In the genomic region with DNA sequence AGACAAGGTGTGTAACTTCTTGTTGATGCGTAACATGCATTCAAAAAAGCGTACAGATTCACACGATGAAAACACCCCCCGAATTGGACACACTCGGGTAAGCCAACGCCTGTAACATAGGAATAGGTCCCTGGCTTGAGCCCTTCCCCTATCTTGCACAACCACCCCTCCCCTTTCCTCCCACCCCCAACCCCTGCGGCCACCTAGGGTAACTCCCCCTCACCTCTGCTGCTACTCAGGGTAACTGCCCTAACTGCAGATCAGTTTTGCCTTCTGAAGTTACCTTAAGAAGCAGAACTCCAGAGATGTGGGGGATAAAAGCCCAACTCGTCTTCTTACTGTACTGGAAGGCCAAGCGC, we compare ENCODE assay signal across 10 mouse cellular contexts. TPM values are rescaled to one million over a fixed set of nuclear protein-coding genes. Genes with fewer than 3 reads are reported as not detected.
DNase-seq lines count a peak whose midpoint lies in the region; ATAC-seq and TF ChIP-seq lines count a peak whose summit lies in the region.
"Had no signal": no experiment of that assay in that cellular context is flagged by ENCODE, and none has a peak within 500 bp of the region (broad histone marks: within the 10 kb centered on the region; RNA-seq: fewer than 3 reads in every experiment).

No protein-coding gene starts in this region.

- H3K27ac ChIP-seq in cerebellum, adult 2 months (ENCODE audit: insufficient read depth, low read length) = no peak overlapping the region
- no peak overlapping the region for H3K27ac ChIP-seq in midbrain, embryonic 11.5 days (ENCODE audit: low read depth, low read length)
- no peak overlapping the region for H3K27ac ChIP-seq in midbrain, embryonic 10.5 days (replicated peaks)
- H3K27ac ChIP-seq in limb, embryonic 12.5 days = no peak overlapping the region
- H3K27ac ChIP-seq in stomach, postnatal 0 days (replicated peaks) = no peak overlapping the region

- H3K9ac ChIP-seq in midbrain, embryonic 11.5 days (ENCODE audit: low read length) = no peak overlapping the region
- H3K9ac ChIP-seq in limb, embryonic 12.5 days (replicated peaks) = no peak overlapping the region
- no peak overlapping the region for H3K9ac ChIP-seq in stomach, postnatal 0 days (ENCODE audit: low read length)

- WGBS in cerebellum, adult 2 months = 17% methylated on average over 9 of the region's 9 CpGs
- 15% methylated on average over 9 of the region's 9 CpGs for WGBS in midbrain, embryonic 11.5 days
- WGBS in midbrain, embryonic 10.5 days = 11% methylated on average over 9 of the region's 9 CpGs
- WGBS in limb, embryonic 12.5 days = 13% methylated on average over 9 of the region's 9 CpGs
- 16% methylated on average over 9 of the region's 9 CpGs for WGBS in stomach, postnatal 0 days

- no peak for DNase-seq in cerebellum, adult 2 months
- DNase-seq in midbrain, embryonic 11.5 days (ENCODE audit: low spot score, missing footprints) = no peak
- no peak for DNase-seq in midbrain, embryonic 10.5 days (ENCODE audit: low spot score)
- no peak for DNase-seq in stomach, postnatal 0 days (ENCODE audit: low spot score)
- no peak for DNase-seq in adipocyte (ENCODE audit: low spot score)
- no peak for DNase-seq in adrenal gland, adult 2 months

- no peaks in the 10 kb centered on the region for H3K9me3 ChIP-seq in midbrain, embryonic 11.5 days (ENCODE audit: control insufficient read depth, low read length)
- H3K9me3 ChIP-seq in midbrain, embryonic 10.5 days (replicated peaks) = no peaks in the 10 kb centered on the region
- H3K9me3 ChIP-seq in limb, embryonic 12.5 days = peaks cover 3% of the 10 kb centered on the region; the same call in 1 of the 2 replicates
- no peaks in the 10 kb centered on the region for H3K9me3 ChIP-seq in stomach, postnatal 0 days (ENCODE audit: control insufficient read depth, low read length)

- H3K4me3 ChIP-seq in cerebellum, adult 2 months (replicated peaks; ENCODE audit: insufficient read depth, low read depth, low read length) = no peak overlapping the region
- H3K4me3 ChIP-seq in midbrain, embryonic 11.5 days (ENCODE audit: low read depth, low read length) = no peak overlapping the region
- no peak overlapping the region; the same call in 1 of the 2 replicates for H3K4me3 ChIP-seq in midbrain, embryonic 10.5 days
- H3K4me3 ChIP-seq in limb, embryonic 12.5 days (replicated peaks) = no peak overlapping the region
- H3K4me3 ChIP-seq in stomach, postnatal 0 days (ENCODE audit: low read depth, low read length) = no peak overlapping the region
- H3K4me3 ChIP-seq: erythroblast, embryonic 14.5 days had no signal

- H3K36me3 ChIP-seq in midbrain, embryonic 11.5 days (ENCODE audit: control insufficient read depth, insufficient read depth, low read length) = no peaks in the 10 kb centered on the region
- no peaks in the 10 kb centered on the region for H3K36me3 ChIP-seq in midbrain, embryonic 10.5 days
- no peaks in the 10 kb centered on the region for H3K36me3 ChIP-seq in limb, embryonic 12.5 days
- H3K36me3 ChIP-seq in stomach, postnatal 0 days (ENCODE audit: control insufficient read depth, insufficient read depth, low read length) = no peaks in the 10 kb centered on the region

- TF ChIP-seq EP300 in stomach, postnatal 0 days (optimal IDR thresholded peaks at IDR 0.05) = no peak

- TF ChIP-seq POLR2A in cerebellum, adult 2 months (IDR thresholded peaks at IDR 0.05; ENCODE audit: borderline replicate concordance, insufficient read depth, low read length) = no peak

- ATAC-seq in cerebellum, adult (ENCODE audit: insufficient number of reproducible peaks, low FRiP score, low TSS enrichment) = 0 out of 2 replicates have a peak, but pooled peaks have one; percentile 22
- peak; percentile 36 for ATAC-seq in midbrain, embryonic 11.5 days (ENCODE audit: low FRiP score)
- peak; percentile 47; the same call in 1 of the 2 replicates for ATAC-seq in limb, embryonic 12.5 days (ENCODE audit: insufficient number of reproducible peaks, insufficient read depth, low FRiP score, low TSS enrichment, low read depth)
- ATAC-seq in stomach, postnatal 0 days (ENCODE audit: low FRiP score, low TSS enrichment) = 0 out of 2 replicates have a peak, but pooled peaks have one; percentile 26
- ATAC-seq: Patski had no signal

- H3K27me3 ChIP-seq in cerebellum, adult 2 months (ENCODE audit: control insufficient read depth, insufficient read depth, low read length) = no peaks in the 10 kb centered on the region
- H3K27me3 ChIP-seq in midbrain, embryonic 11.5 days (ENCODE audit: control insufficient read depth, insufficient read depth, low read length) = no peaks in the 10 kb centered on the region
- H3K27me3 ChIP-seq in midbrain, embryonic 10.5 days (ENCODE audit: low read depth, poor library complexity, severe bottlenecking) = peaks cover 10% of the 10 kb centered on the region
- peaks cover 34% of the 10 kb centered on the region for H3K27me3 ChIP-seq in limb, embryonic 12.5 days
- H3K27me3 ChIP-seq in stomach, postnatal 0 days (ENCODE audit: control insufficient read depth, insufficient read depth, low read length) = no peaks in the 10 kb centered on the region
- H3K27me3 ChIP-seq: Patski had no signal

- H3K4me2 ChIP-seq in midbrain, embryonic 11.5 days = no peak overlapping the region
- H3K4me2 ChIP-seq in limb, embryonic 12.5 days = peak overlapping the region; percentile 39
- no peak overlapping the region for H3K4me2 ChIP-seq in stomach, postnatal 0 days (replicated peaks; ENCODE audit: low read depth)

- TF ChIP-seq CTCF in cerebellum, adult 2 months (IDR thresholded peaks at IDR 0.05; ENCODE audit: borderline replicate concordance, insufficient read depth, low read depth, low read length) = no peak
- no peak for TF ChIP-seq CTCF in stomach, postnatal 0 days (IDR thresholded peaks at IDR 0.05; ENCODE audit: low read depth)

- H3K4me1 ChIP-seq in cerebellum, adult 2 months (ENCODE audit: control insufficient read depth, insufficient read depth, low read length) = no peaks in the 10 kb centered on the region
- no peaks in the 10 kb centered on the region for H3K4me1 ChIP-seq in midbrain, embryonic 11.5 days (ENCODE audit: control insufficient read depth, insufficient read depth, low read length)
- H3K4me1 ChIP-seq in midbrain, embryonic 10.5 days = peaks cover 8% of the 10 kb centered on the region
- H3K4me1 ChIP-seq in limb, embryonic 12.5 days (replicated peaks) = 0 out of 2 replicates have a peak, but pooled peaks cover 7% of the 10 kb centered on the region
- no peaks in the 10 kb centered on the region for H3K4me1 ChIP-seq in stomach, postnatal 0 days (replicated peaks; ENCODE audit: control insufficient read depth, insufficient read depth)

RNA-seq across cellular contexts. Expression of a gene that starts 39.2 kb away (rescaled TPM):
- polyA plus RNA-seq in cerebellum, adult 2 months (2012; rRNA removed) = 0.16 TPM in 1 of 2 replicates, not detected in the other
- polyA plus RNA-seq in midbrain, embryonic 11.5 days (2014; fragmentation: Nextera tagmentation; extraction: Ambion mirVana) = not detected in 2 replicates
- 0.11 TPM in 1 of 2 replicates, not detected in the other for polyA plus RNA-seq in midbrain, embryonic 10.5 days (2016; fragmentation: Nextera tagmentation; extraction: Ambion mirVana)
- polyA plus RNA-seq in limb, embryonic 12.5 days (2016; fragmentation: Nextera tagmentation; extraction: Ambion mirVana) = 0.17 TPM in 1 of 2 replicates, not detected in the other
- polyA plus RNA-seq in stomach, postnatal 0 days (2015; fragmentation: Nextera tagmentation; extraction: Ambion mirVana) = 0.32 and 0.65 TPM in 2 replicates
- total RNA-seq in adrenal gland, adult 2 months (2021) = 1 to 10 TPM in 1 of 2 experiments, under 1 TPM in 1; 0.83 to 4.4 TPM
- 5.0 and 7.5 TPM in 2 replicates for polyA plus RNA-seq in adrenal gland, adult 2 months (2012; rRNA removed)
- polyA plus RNA-seq: erythroblast, embryonic 14.5 days; Patski had no signal

RNA-seq across cellular contexts. Expression of a gene that starts 39.5 kb away (rescaled TPM):
- 0.60 and 1.1 TPM in 2 replicates for polyA plus RNA-seq in cerebellum, adult 2 months (2012; rRNA removed)
- polyA plus RNA-seq in midbrain, embryonic 11.5 days (2014; fragmentation: Nextera tagmentation; extraction: Ambion mirVana) = 2.2 and 2.7 TPM in 2 replicates
- 2.5 and 4.8 TPM in 2 replicates for polyA plus RNA-seq in midbrain, embryonic 10.5 days (2016; fragmentation: Nextera tagmentation; extraction: Ambion mirVana)
- polyA plus RNA-seq in limb, embryonic 12.5 days (2016; fragmentation: Nextera tagmentation; extraction: Ambion mirVana) = 24.1 and 26.8 TPM in 2 replicates
- polyA plus RNA-seq in stomach, postnatal 0 days (2015; fragmentation: Nextera tagmentation; extraction: Ambion mirVana) = 5.4 and 6.9 TPM in 2 replicates
- 10 to 100 TPM in 1 of 2 experiments, 1 to 10 TPM in 1; 7.0 to 17.3 TPM for total RNA-seq in adrenal gland, adult 2 months (2021)
- polyA plus RNA-seq in adrenal gland, adult 2 months (2012; rRNA removed) = 28.0 and 37.9 TPM in 2 replicates
